Mouse (Mus musculus) stomach, embryonic 16.5 days (tissue): Measurements from ENCODE around the gene Fbxl13. TPM values are rescaled to one million over a fixed set of nuclear protein-coding genes. Genes with fewer than 3 reads are reported as not detected.

Experiments
- ATAC-seq: fragments of 200-750 bp; cut with Nextera tagmentation; 2 replicates; pipeline ENCODE4 v1.8.0; 2017; ENCODE audit warnings: moderate number of reproducible peaks, moderate TSS enrichment; ENCODE audit not compliant: insufficient read depth, low FRiP score
- H3K27ac ChIP-seq: fragments of 300-500 bp; sonication (generic); 2 replicates; pipeline ENCODE4 v1.5.1; 2014; ENCODE audit warnings: low read length
- H3K27me3 ChIP-seq: fragments of 300-500 bp; sonication (generic); 2 replicates; pipeline ENCODE4 v1.6.1; 2014; ENCODE audit warnings: low read length, control low read depth, mixed read lengths; ENCODE audit not compliant: control insufficient read depth, insufficient read depth
- H3K36me3 ChIP-seq: fragments of 300-500 bp; sonication (generic); 2 replicates; pipeline ENCODE4 v1.6.1; 2014; ENCODE audit warnings: low read length; ENCODE audit not compliant: control insufficient read depth, insufficient read depth
- H3K4me1 ChIP-seq: fragments of 300-500 bp; sonication (generic); 2 replicates; pipeline ENCODE4 v1.6.1; 2014; ENCODE audit warnings: low read length, control low read depth, mixed read lengths; ENCODE audit not compliant: control insufficient read depth, insufficient read depth
- H3K4me2 ChIP-seq: fragments of 300-500 bp; sonication (generic); 2 replicates; pipeline ENCODE4 v1.6.1; 2014; ENCODE audit warnings: low read depth, low read length, mixed read lengths
- H3K4me3 ChIP-seq: fragments of 300-500 bp; sonication (generic); replicated peaks from 2 replicates; pipeline ENCODE4 v1.5.1; 2014; ENCODE audit warnings: mild to moderate bottlenecking, low read length
- H3K9ac ChIP-seq: fragments of 300-500 bp; sonication (generic); 2 replicates; pipeline ENCODE4 v1.6.1; 2014; ENCODE audit warnings: low read length
- H3K9me3 ChIP-seq: fragments of 300-500 bp; sonication (generic); replicated peaks from 2 replicates; pipeline ENCODE4 v1.6.1; 2016; ENCODE audit warnings: low read length, control low read depth; ENCODE audit not compliant: control insufficient read depth
- WGBS: fragments of 180-500 bp; shearing (Covaris S2); extraction: QIAGEN DNeasy Blood & Tissue Kit; methylation state at CpG from one replicate; pipeline ENCODE4 v1.1.7; 2014; 5-methylcytosine and 5-hydroxymethylcytosine counted together
- polyA plus RNA-seq: library from polyadenylated mRNA; unstranded; fragments of >200 nt; fragmentation: Nextera tagmentation; extraction: Ambion mirVana; gene quantifications from 2 replicates; pipeline ENCODE4 v1.2.1, GENCODE M21; 2015

Fbxl13 gene
- polyA plus RNA-seq, 1 experiment from 2014 or later: 0.31 TPM

- no peak overlapping the region for H3K9ac ChIP-seq
- H3K4me2 ChIP-seq: no peak overlapping the region
- no peaks in the 10 kb centered on the region; the same call in 1 of the 2 replicates for H3K4me1 ChIP-seq
- no peaks in the 10 kb centered on the region for H3K9me3 ChIP-seq
- 43% methylated on average over 4 of the region's 4 CpGs for WGBS
- ATAC-seq: peak; percentile 73
- no peak overlapping the region for H3K4me3 ChIP-seq
- H3K36me3 ChIP-seq: no peaks in the 10 kb centered on the region
- no peaks in the 10 kb centered on the region for H3K27me3 ChIP-seq
- H3K27ac ChIP-seq: peak overlapping the region; percentile 93
Measured at GRCm38 (mm10) chr5:21527488-21527911, 117.9 kb downstream of the Fbxl13 start.

DNA sequence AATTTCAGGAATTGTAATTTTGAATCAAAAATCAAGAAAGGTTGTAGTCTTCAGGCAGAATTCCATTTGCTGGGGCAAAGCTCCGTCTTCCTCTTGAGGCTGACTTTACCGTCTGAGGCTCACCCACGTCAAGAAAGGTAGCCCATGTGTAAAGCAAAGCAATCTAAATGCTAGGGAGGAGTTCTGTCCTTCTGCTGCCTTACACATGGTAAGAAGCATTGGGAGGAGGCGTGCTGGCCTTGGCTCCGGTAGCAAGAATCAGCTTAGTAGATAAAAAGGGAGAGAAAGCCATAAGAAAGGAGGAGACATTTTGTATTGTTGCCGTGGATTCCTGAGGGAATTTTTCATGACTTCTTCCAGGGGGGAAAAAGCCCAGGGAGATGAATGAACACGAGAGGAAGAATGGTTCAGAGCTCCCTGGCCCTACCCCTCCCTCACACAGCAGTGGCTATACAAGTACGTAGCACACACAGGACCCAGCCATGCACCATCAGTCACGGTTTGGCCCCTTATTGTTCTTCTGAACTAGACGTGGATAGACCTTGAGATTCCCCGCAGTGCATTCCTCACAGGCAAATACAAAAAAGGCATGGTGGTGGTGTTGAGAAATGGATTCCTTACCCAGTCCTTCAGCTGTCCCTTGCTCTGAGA lies 118.5 kb downstream of the Fbxl13 start:
- 63% methylated on average over 11 of the region's 11 CpGs for WGBS
- Histone ChIP-seq H3K27ac (peak overlapping the region; percentile 93), H3K9me3 (no peaks in the 10 kb centered on the region)

GRCm38 (mm10) chr5:21519166-21519565 lies 126.3 kb downstream of the Fbxl13 start:
- no peak overlapping the region for H3K27ac ChIP-seq
- no peak overlapping the region for H3K4me2 ChIP-seq
- H3K4me1 ChIP-seq: no peaks in the 10 kb centered on the region
- WGBS: 81% methylated on average over 3 of the region's 3 CpGs
- H3K36me3 ChIP-seq: no peaks in the 10 kb centered on the region
- ATAC-seq: no peak
- H3K27me3 ChIP-seq: no peaks in the 10 kb centered on the region
- no peak overlapping the region for H3K4me3 ChIP-seq
- no peaks in the 10 kb centered on the region for H3K9me3 ChIP-seq
- no peak overlapping the region for H3K9ac ChIP-seq

More for the DNA sequence above, 118.5 kb downstream of the Fbxl13 start:
- Histone ChIP-seq H3K4me2 (no peak overlapping the region), H3K9ac (no peak overlapping the region), H3K36me3 (no peaks in the 10 kb centered on the region), H3K4me3 (no peak overlapping the region), H3K4me1 (no peaks in the 10 kb centered on the region; the same call in 1 of the 2 replicates), H3K27me3 (no peaks in the 10 kb centered on the region)
- ATAC-seq: no peak

GRCm38 (mm10) chr5:21518207-21518606 lies 127.2 kb downstream of the Fbxl13 start:
- H3K9me3 ChIP-seq: no peaks in the 10 kb centered on the region
- no peaks in the 10 kb centered on the region for H3K27me3 ChIP-seq
- WGBS: 71% methylated on average over 4 of the region's 4 CpGs
- H3K9ac ChIP-seq: no peak overlapping the region
- H3K27ac ChIP-seq: no peak overlapping the region
- no peak overlapping the region for H3K4me2 ChIP-seq
- no peak overlapping the region for H3K4me3 ChIP-seq
- H3K4me1 ChIP-seq: peaks cover 8% of the 10 kb centered on the region; the same call in 1 of the 2 replicates
- H3K36me3 ChIP-seq: no peaks in the 10 kb centered on the region
- no peak for ATAC-seq

DNA sequence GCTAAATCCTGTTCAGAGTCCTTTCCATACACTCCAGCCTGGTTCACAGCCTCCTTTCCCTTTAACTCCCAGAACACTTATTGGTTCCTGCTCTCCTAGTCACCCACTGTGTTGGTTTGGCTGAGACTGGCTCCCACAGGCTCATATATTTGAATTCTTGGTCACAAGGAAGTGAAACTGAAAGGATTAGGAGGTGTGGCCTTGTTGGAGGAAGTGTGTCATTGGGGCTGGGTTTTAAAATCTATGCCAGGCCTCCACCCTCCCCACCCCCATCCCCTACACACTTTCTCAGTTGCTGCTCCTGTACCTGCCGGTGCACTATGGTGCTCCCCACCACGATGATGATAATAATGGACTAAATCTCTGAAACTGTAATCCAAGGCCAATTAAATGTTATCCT lies 127.9 kb downstream of the Fbxl13 start:
- Histone ChIP-seq H3K9ac (no peak overlapping the region), H3K27ac (no peak overlapping the region), H3K36me3 (no peaks in the 10 kb centered on the region), H3K27me3 (no peaks in the 10 kb centered on the region), H3K9me3 (no peaks in the 10 kb centered on the region), H3K4me2 (no peak overlapping the region), H3K4me1 (peaks cover 10% of the 10 kb centered on the region; the same call in 1 of the 2 replicates), H3K4me3 (no peak overlapping the region)
- 95% methylated on average over 2 of the region's 2 CpGs for WGBS
- ATAC-seq: no peak

- no peaks in the 10 kb centered on the region for H3K36me3 ChIP-seq
- peaks cover 10% of the 10 kb centered on the region; the same call in 1 of the 2 replicates for H3K4me1 ChIP-seq
- peak; percentile 56; the same call in 1 of the 2 replicates for ATAC-seq
- WGBS: 38% methylated on average over 10 of the region's 10 CpGs
- no peaks in the 10 kb centered on the region for H3K9me3 ChIP-seq
- no peak overlapping the region for H3K4me2 ChIP-seq
- H3K27ac ChIP-seq: no peak overlapping the region; the same call in 1 of the 2 replicates
- no peak overlapping the region for H3K4me3 ChIP-seq
- H3K9ac ChIP-seq: no peak overlapping the region
- H3K27me3 ChIP-seq: no peaks in the 10 kb centered on the region
Measured at GRCm38 (mm10) chr5:21513363-21513762, 132.1 kb downstream of the Fbxl13 start.

- no peaks in the 10 kb centered on the region for H3K9me3 ChIP-seq
- peaks cover 10% of the 10 kb centered on the region; the same call in 1 of the 2 replicates for H3K4me1 ChIP-seq
- no peak overlapping the region for H3K9ac ChIP-seq
- 69% methylated on average over 4 of the region's 4 CpGs for WGBS
- no peak for ATAC-seq
- no peak overlapping the region for H3K27ac ChIP-seq
- H3K36me3 ChIP-seq: no peaks in the 10 kb centered on the region
- H3K4me2 ChIP-seq: no peak overlapping the region
- no peaks in the 10 kb centered on the region for H3K27me3 ChIP-seq
- no peak overlapping the region for H3K4me3 ChIP-seq
Measured at GRCm38 (mm10) chr5:21509801-21510200, 135.6 kb downstream of the Fbxl13 start.

DNA sequence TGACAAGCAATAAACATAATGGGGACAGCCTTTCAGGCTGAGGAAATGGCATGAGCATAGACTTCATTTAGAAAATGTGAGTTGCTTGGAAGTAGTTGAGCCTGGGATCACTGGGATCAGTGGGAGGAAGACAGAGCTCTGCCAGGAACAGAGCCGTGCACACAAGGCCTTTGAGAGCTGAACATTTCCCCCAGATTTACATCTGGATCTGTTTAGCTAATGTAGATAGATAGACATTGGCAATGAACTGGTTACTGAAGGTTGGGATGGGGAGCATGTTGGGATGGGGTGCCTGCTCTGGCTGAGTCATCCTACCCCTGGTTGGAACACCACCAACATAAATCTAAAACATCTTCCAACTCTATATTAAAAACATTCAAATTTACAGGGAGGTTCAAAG lies 138.5 kb downstream of the Fbxl13 start:
- Histone ChIP-seq H3K4me3 (no peak overlapping the region), H3K4me2 (no peak overlapping the region), H3K9ac (no peak overlapping the region), H3K27ac (no peak overlapping the region), H3K27me3 (no peaks in the 10 kb centered on the region), H3K9me3 (no peaks in the 10 kb centered on the region), H3K4me1 (no peaks in the 10 kb centered on the region), H3K36me3 (no peaks in the 10 kb centered on the region)
- 55% methylated on average over 1 of the region's 1 CpGs for WGBS
- no peak for ATAC-seq

DNA sequence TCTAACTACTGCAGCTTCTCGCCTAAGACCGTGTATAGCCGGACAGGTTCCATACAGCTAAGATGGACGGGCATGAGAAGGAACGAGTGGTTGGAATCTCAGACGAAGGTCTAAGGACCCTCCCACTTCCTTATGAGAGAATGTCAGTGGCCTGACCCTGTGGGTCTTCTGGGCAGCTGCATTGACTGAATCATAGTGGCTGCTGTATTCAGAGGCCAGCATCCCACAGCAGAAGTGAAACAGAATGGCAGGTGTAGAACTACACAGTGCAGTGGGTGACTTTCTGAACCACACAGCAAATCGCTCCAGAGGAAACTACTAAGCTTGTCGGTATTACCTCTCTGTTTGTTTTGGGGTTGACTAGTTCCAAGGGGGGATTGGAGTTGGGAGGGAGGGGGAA lies 140.3 kb downstream of the Fbxl13 start:
- Histone ChIP-seq H3K4me1 (peaks cover 11% of the 10 kb centered on the region), H3K27me3 (no peaks in the 10 kb centered on the region), H3K9ac (no peak overlapping the region), H3K36me3 (no peaks in the 10 kb centered on the region), H3K9me3 (no peaks in the 10 kb centered on the region), H3K27ac (no peak overlapping the region), H3K4me3 (no peak overlapping the region), H3K4me2 (no peak overlapping the region)
- no peak for ATAC-seq
- WGBS: 73% methylated on average over 8 of the region's 8 CpGs
